Mouse (Mus musculus): ENCODE results near the gene Gabrr3.
A peak's percentile ranks its signal among the peaks of the same experiment; 100 is the strongest.
"Not testable (repeated sequence)": the region's sequence is repeated elsewhere in the genome, so short reads cannot be mapped to it uniquely, and the experiment has no call there.

Gene Gabrr3

GRCm38 (mm10) chr16:59407032-59407431 lies at the start of gene Gabrr3:
TSS of gene Gabrr3 (plus strand) at chr16:59407332.
- DNase-seq (ENCODE audit: low spot score), result no peak

DNA sequence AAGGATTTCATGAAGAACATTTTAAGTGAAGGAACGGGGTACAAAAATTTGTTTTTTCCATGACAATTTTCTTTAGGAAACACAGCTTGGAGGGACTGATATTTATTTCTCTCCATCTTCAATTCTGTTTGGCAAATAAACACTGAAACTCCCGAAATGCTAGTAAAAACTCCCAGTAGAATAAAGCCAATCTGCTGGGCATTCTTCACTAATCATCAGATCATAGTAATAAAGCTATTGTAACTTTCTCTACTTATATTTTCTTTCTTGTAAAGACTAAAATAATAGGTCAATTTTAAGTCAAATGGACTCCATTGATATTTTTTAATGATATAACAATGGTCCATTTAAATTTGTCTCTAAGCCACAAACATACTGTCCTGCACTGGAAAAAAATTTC lies 43.2 kb upstream of the Gabrr3 start, which contains the start of gene Olfr209:
Olfr209 (minus strand) TSS at position 101 of the 400 bp plus-strand sequence.
- no peak for DNase-seq (ENCODE audit: low spot score)

- DNase-seq (ENCODE audit: low spot score), result no peak
Measured at GRCm38 (mm10) chr16:59393300-59393699, 13.8 kb upstream of the Gabrr3 start.

- no peak for DNase-seq (ENCODE audit: low spot score)
Measured at GRCm38 (mm10) chr16:59401102-59401501, 6.0 kb upstream of the Gabrr3 start.

GRCm38 (mm10) chr16:59401985-59402384 lies 5.1 kb upstream of the Gabrr3 start:
- no peak for DNase-seq (ENCODE audit: low spot score)

GRCm38 (mm10) chr16:59403684-59404083 lies 3.4 kb upstream of the Gabrr3 start:
- no peak for DNase-seq (ENCODE audit: low spot score)

GRCm38 (mm10) chr16:59404798-59405197 lies 2.3 kb upstream of the Gabrr3 start:
- DNase-seq (ENCODE audit: low spot score), result no peak

DNA sequence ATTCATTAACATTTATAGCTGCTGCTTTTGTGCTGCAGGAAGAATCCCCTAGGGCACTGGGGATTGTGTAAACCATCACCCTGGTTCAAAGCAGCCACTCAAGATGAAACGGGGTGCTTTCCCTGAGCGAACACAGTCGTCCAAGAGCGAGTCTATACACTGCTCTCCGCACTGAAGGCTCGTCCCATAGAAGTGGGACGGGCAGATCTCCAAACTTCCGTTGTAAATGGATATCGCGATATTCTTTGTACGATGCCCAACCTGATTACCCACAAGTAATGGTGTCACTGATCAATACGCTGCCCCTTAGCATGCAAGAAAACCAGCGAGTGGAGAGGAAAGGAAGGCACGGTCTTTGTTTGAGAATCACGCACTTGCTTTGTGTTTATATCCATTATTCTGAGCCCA lies 2.2 kb downstream of the Gabrr3 start:
- no peak for DNase-seq (ENCODE audit: low spot score)

- DNase-seq (ENCODE audit: low spot score), result no peak
Measured at GRCm38 (mm10) chr16:59409800-59410199, 2.7 kb downstream of the Gabrr3 start.

DNA sequence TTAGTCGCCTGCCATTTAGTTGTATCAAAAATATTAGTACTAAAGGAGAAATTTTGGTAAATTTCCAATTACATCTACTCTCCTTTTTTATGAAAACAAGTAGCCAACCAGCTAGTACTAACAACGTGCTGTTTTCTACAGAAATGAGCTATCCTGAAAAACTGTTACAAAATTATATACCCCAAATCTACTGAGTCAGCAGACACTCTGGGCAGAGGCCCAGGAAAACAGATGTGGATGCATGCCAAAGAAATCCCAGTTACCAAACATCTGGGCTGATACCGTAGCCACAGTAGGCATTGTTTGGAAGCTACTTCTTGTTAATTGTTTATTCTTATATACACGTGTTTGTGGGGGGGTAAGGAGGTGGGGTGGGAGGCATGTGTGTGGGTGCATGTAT lies 6.3 kb downstream of the Gabrr3 start:
- no peak for DNase-seq (ENCODE audit: low spot score)

- DNase-seq (ENCODE audit: low spot score), result no peak
Measured at GRCm38 (mm10) chr16:59420237-59420866, 13.2 kb downstream of the Gabrr3 start.

GRCm38 (mm10) chr16:59420867-59421251 lies 13.7 kb downstream of the Gabrr3 start:
- peak; percentile 29 for DNase-seq (ENCODE audit: low spot score)

- no peak for DNase-seq (ENCODE audit: low spot score)
Measured at GRCm38 (mm10) chr16:59421571-59422345, 14.6 kb downstream of the Gabrr3 start.

DNA sequence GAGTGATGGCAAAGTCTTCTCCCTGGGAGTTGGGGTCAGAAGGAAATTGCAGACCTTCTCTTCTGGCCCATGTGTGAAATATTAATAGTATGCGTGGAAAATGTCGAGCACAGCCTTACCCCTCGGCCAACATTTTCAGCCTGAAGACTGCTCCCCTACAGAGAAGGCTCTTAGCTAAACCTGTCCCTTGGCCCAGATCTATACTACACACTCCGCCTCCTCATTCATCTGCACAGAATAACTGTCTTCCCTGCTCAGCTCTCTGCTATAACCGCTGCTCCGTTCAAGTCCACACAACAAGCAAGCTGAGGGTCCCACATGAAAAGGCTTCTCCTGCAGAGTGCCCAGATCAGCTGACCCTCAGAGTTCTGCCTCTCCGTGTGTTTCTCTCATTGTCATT lies 20.8 kb downstream of the Gabrr3 start:
- DNase-seq (ENCODE audit: low spot score), result no peak

DNA sequence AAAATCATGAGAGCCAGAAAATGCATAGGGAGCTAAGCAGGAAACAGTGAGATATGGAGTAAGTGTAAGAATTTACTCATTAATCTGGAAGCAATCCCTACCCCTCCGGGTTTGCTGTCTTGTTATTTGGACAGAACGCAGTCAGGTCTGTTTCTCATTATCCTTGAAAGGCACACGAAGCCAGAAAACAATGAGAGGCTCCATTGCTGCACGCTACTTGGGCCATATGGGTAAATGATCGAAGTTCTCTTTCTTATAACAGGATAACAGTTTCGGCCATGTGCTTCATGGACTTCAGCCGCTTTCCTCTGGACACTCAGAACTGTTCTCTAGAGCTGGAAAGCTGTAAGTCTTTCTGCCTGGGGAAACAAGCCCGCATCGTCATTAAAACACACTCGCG lies 26.0 kb downstream of the Gabrr3 start:
- DNase-seq (ENCODE audit: low spot score), result no peak

- no peak for DNase-seq (ENCODE audit: low spot score)
Measured at GRCm38 (mm10) chr16:59444880-59445559, 37.9 kb downstream of the Gabrr3 start.

DNA sequence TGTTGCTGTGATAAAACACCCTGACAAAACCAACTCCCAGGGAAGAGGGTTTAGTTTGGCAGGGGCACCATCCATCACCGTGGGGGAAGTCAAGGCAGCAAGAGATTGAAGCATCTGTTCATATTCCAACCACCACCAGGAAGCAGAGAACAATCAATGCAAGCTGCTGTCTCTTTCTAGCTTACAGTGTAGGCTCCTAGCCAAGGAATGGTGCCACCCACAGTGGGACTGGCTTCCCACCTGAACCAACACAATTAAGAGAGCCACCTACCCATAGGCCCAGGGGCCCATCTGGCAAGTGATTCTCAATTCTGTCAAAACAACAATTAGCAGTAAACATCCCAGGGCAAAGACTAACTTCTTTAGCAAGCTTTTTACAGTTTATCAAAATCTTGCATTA lies 41.0 kb downstream of the Gabrr3 start:
- DNase-seq (ENCODE audit: low spot score), result no peak

GRCm38 (mm10) chr16:59449092-59449491 lies 42.0 kb downstream of the Gabrr3 start:
- DNase-seq (ENCODE audit: low spot score), result no peak

GRCm38 (mm10) chr16:59451813-59452212 lies 44.7 kb downstream of the Gabrr3 start:
- no peak for DNase-seq (ENCODE audit: low spot score)

DNA sequence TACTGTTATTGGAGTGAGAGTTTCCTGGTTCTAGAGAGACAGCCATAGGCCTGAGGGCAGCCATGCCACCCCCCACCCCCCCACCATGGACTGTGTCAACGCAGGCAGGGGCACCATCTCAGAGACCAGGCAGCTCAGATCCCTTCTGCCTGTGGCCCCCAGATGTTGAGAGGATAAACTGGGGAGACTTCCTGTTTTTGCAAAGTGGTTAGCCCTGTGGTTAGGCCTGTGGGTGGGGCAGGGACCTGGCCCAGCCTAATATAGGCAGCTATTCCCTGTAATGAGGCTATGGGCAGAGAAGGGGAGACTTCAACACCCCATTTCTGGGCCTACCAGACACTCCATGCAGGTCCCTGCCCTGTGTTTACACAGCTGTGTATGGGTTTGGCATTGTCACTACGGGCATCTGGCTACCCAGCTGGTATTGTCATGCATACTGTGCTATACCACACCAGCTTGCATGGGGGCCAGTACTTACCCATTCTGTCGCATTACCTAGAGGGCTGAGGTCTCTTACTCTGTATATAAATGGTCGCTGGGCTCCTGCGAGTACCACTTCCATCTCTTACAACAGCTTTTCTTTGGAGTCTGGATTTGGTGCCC lies 52.2 kb downstream of the Gabrr3 start:
- not testable (repeated sequence) for DNase-seq (ENCODE audit: low spot score)

DNA sequence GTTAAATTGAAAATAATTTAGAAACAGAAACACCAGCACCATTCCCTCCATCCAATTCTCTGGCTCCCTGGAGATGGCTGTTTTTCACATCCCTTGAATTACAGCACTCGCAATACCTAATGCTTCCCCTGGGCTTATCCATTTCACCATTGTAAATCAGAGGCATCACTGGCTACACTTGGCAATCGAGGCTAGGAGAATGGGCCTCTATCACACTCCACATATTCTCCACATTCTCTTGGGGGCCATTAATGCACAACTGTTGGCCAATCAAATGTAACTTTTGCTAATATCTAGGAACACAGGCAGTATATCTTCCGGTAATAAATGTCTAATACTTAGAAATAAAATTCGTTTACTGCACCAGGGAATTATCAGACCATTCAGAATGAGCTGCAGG lies 56.4 kb downstream of the Gabrr3 start:
- no peak for DNase-seq (ENCODE audit: low spot score)

DNA sequence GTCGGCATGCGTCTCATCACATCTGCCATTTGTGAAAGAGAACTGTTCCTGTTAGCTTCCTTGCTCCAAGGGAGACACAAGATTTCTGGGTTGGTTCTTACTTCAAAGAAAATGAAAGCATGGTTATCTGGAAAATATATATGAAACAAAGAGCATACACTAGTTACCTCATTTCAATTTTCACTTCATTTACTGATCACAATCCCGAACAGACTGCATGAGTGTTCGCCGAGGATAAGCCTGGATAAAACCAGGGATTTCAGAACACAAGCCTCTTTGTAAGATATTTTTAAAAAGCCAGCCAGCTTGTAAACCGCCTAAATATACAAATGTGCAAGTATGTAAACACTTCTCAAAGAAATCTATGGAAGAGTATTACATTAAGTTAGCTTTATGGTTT lies 56.8 kb downstream of the Gabrr3 start:
- no peak for DNase-seq (ENCODE audit: low spot score)

DNA sequence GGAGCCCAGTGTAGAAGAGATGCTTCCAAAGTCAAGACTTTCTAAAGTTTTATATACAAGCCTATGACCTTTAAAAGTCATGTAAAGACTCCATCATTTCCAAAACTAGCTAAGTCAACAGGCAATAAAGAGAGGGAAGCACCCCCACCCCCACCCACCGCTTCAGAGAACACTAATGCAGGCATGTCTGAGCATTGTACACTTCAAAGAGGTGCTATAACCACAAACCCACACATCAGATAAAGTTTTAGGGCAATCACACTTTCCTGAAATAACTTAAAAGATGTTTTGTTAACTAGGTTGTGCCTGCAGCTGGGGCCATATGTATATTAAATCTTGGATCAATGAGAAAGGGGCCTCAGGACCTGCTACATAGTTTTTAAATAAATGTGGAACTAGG lies 62.7 kb downstream of the Gabrr3 start:
- DNase-seq (ENCODE audit: low spot score), result no peak
